Comparison of ENCODE assay signal across 13 mouse cellular contexts in the genomic region with DNA sequence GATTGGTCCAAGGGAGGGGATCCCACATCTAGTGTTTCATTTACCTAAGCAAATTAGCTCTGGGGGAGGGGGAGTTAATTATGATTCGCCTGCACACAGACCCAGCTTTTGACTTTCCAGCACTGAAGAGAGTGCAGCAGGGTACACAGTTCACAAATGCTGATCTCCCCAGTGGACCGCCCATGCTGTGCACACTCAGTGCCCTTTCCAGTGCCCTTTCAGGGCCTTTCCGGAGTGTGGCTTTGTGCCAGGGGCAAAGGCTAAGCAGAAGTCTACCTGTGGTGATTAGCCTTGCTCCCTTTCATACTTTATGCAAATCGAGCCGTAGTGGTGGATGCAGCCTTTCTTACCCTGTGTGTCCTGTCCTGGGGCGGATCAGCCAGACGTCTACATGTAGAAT. TPM values are rescaled to one million over a fixed set of nuclear protein-coding genes. Genes with fewer than 3 reads are reported as not detected.
DNase-seq lines count a peak whose midpoint lies in the region; ATAC-seq and TF ChIP-seq lines count a peak whose summit lies in the region.
"Had no signal": no experiment of that assay in that cellular context is flagged by ENCODE, and none has a peak within 500 bp of the region (broad histone marks: within the 10 kb centered on the region; RNA-seq: fewer than 3 reads in every experiment).

No protein-coding gene starts in this region.

- no peak for TF ChIP-seq CTCF in intestine, postnatal 0 days (IDR thresholded peaks at IDR 0.05; ENCODE audit: low read depth)

- H3K9me3 ChIP-seq in liver, embryonic 11.5 days (ENCODE audit: control insufficient read depth, low read length): no peaks in the 10 kb centered on the region
- no peaks in the 10 kb centered on the region for H3K9me3 ChIP-seq in forebrain, embryonic 15.5 days
- no peaks in the 10 kb centered on the region for H3K9me3 ChIP-seq in neural tube, embryonic 15.5 days (replicated peaks)
- H3K9me3 ChIP-seq in intestine, postnatal 0 days (ENCODE audit: control insufficient read depth): no peaks in the 10 kb centered on the region

- intact Hi-C loops in gastrocnemius, postnatal 14 days (cut with DNase I; ENCODE audit: low total_unique reads): loop anchor here (10.0 kb wide), 1 partner anchor 232 kb away; no protein-coding TSS in a partner anchor

- no peaks in the 10 kb centered on the region for H3K27me3 ChIP-seq in liver, embryonic 11.5 days (replicated peaks; ENCODE audit: control insufficient read depth, insufficient read depth, low read length)
- no peaks in the 10 kb centered on the region for H3K27me3 ChIP-seq in forebrain, embryonic 15.5 days
- H3K27me3 ChIP-seq in neural tube, embryonic 15.5 days (replicated peaks): no peaks in the 10 kb centered on the region
- no peaks in the 10 kb centered on the region for H3K27me3 ChIP-seq in intestine, postnatal 0 days (replicated peaks; ENCODE audit: control insufficient read depth, insufficient read depth, low read length)

- no peak overlapping the region for H3K27ac ChIP-seq in liver, embryonic 11.5 days (ENCODE audit: low read depth, low read length)
- peak overlapping the region; percentile 66 for H3K27ac ChIP-seq in forebrain, embryonic 15.5 days (replicated peaks)
- peak overlapping the region; percentile 90 for H3K27ac ChIP-seq in neural tube, embryonic 15.5 days (replicated peaks)
- H3K27ac ChIP-seq in intestine, postnatal 0 days (ENCODE audit: low read depth, low read length): no peak overlapping the region
- H3K27ac ChIP-seq: kidney, postnatal 0 days had no signal

- peak; percentile 26 for DNase-seq in liver, embryonic 11.5 days (ENCODE audit: low spot score)
- DNase-seq in liver: no peak
- peak; percentile 57 to 80 for DNase-seq in kidney, postnatal 25 days
- no peak for DNase-seq in urinary bladder, adult 2 months (ENCODE audit: low spot score)
- DNase-seq in gastrocnemius, postnatal 14 days: no peak
- DNase-seq: adrenal gland, postnatal 14 days; right cerebral cortex, adult 18-20 months had no signal

- no peak overlapping the region for H3K4me2 ChIP-seq in liver, embryonic 11.5 days
- no peak overlapping the region for H3K4me2 ChIP-seq in forebrain, embryonic 15.5 days (replicated peaks)
- peak overlapping the region; percentile 19; the same call in 1 of the 2 replicates for H3K4me2 ChIP-seq in neural tube, embryonic 15.5 days
- H3K4me2 ChIP-seq in intestine, postnatal 0 days (replicated peaks; ENCODE audit: low read depth): no peak overlapping the region

- H3K36me3 ChIP-seq in liver, embryonic 11.5 days (ENCODE audit: control insufficient read depth, insufficient read depth, low read length): no peaks in the 10 kb centered on the region
- peaks cover 5% of the 10 kb centered on the region for H3K36me3 ChIP-seq in forebrain, embryonic 15.5 days
- no peaks in the 10 kb centered on the region for H3K36me3 ChIP-seq in neural tube, embryonic 15.5 days
- H3K36me3 ChIP-seq in intestine, postnatal 0 days (ENCODE audit: control insufficient read depth, insufficient read depth): no peaks in the 10 kb centered on the region

- H3K4me3 ChIP-seq in liver, embryonic 11.5 days (ENCODE audit: low read depth, low read length): no peak overlapping the region
- no peak overlapping the region for H3K4me3 ChIP-seq in forebrain, embryonic 15.5 days
- H3K4me3 ChIP-seq in neural tube, embryonic 15.5 days (replicated peaks): no peak overlapping the region
- no peak overlapping the region for H3K4me3 ChIP-seq in intestine, postnatal 0 days (ENCODE audit: low read depth, low read length)

- H3K4me1 ChIP-seq in liver, embryonic 11.5 days (replicated peaks; ENCODE audit: control insufficient read depth, insufficient read depth, low read length): peaks cover 3% of the 10 kb centered on the region; the same call in 1 of the 2 replicates
- H3K4me1 ChIP-seq in forebrain, embryonic 15.5 days: peaks cover 55% of the 10 kb centered on the region
- H3K4me1 ChIP-seq in neural tube, embryonic 15.5 days: peaks cover 75% of the 10 kb centered on the region
- no peaks in the 10 kb centered on the region for H3K4me1 ChIP-seq in intestine, postnatal 0 days (replicated peaks; ENCODE audit: control insufficient read depth, insufficient read depth, low read length)

- 70% methylated on average over 7 of the region's 7 CpGs for WGBS in liver, embryonic 11.5 days
- WGBS in forebrain, embryonic 15.5 days: 17% methylated on average over 7 of the region's 7 CpGs
- 17% methylated on average over 7 of the region's 7 CpGs for WGBS in neural tube, embryonic 15.5 days
- 56% methylated on average over 7 of the region's 7 CpGs for WGBS in intestine, postnatal 0 days

- peak; percentile 34; the same call in 1 of the 2 replicates for ATAC-seq in liver, embryonic 11.5 days (replicated peaks; ENCODE audit: low FRiP score)
- ATAC-seq in forebrain, embryonic 15.5 days (replicated peaks): no peak
- ATAC-seq in neural tube, embryonic 15.5 days (ENCODE audit: low FRiP score): no peak
- no peak for ATAC-seq in intestine, postnatal 0 days
- ATAC-seq: lung, postnatal 0 days had no signal

- no peak overlapping the region for H3K9ac ChIP-seq in liver, embryonic 11.5 days (ENCODE audit: low read depth, low read length)
- no peak overlapping the region for H3K9ac ChIP-seq in forebrain, embryonic 15.5 days (replicated peaks)
- no peak overlapping the region; the same call in 1 of the 2 replicates for H3K9ac ChIP-seq in neural tube, embryonic 15.5 days (replicated peaks)
- H3K9ac ChIP-seq in intestine, postnatal 0 days (ENCODE audit: low read depth, low read length): no peak overlapping the region

RNA-seq across cellular contexts. Expression of gene Gm21954, which starts 51.2 kb away (rescaled TPM):
- not detected in 2 replicates for polyA plus RNA-seq in liver, embryonic 11.5 days (2014; fragmentation: Nextera tagmentation; extraction: Ambion mirVana)
- polyA plus RNA-seq in forebrain, embryonic 15.5 days (2015; fragmentation: Nextera tagmentation; extraction: Ambion mirVana): not detected in 2 replicates
- not detected in 2 replicates for polyA plus RNA-seq in neural tube, embryonic 15.5 days (2015; fragmentation: Nextera tagmentation; extraction: Ambion mirVana)
- polyA plus RNA-seq in urinary bladder, adult 2 months (2012; rRNA removed): not detected in 2 replicates
- not detected in 2 replicates for polyA plus RNA-seq in intestine, postnatal 0 days (2015; fragmentation: Nextera tagmentation; extraction: Ambion mirVana)
- total RNA-seq in gastrocnemius, postnatal 14 days (2021): not detected
- total RNA-seq: adrenal gland, postnatal 14 days had no signal
- polyA plus RNA-seq: frontal cortex, adult 2 months; kidney, postnatal 0 days; lung, postnatal 0 days had no signal

Comparison
In these comparisons a context has a peak if more than half of its experiments do, and no peak if none do; other contexts are left out.
1. DNase-seq: peak in liver, embryonic 11.5 days (single experiment) and kidney, postnatal 25 days (2 of 2); none in liver (single experiment), urinary bladder, adult 2 months (single experiment) and gastrocnemius, postnatal 14 days (single experiment).
2. H3K27ac ChIP-seq: peak in forebrain, embryonic 15.5 days (single experiment) and neural tube, embryonic 15.5 days (single experiment); none in liver, embryonic 11.5 days (single experiment) and intestine, postnatal 0 days (single experiment).